Mouse (Mus musculus) liver, adult 2 months (tissue): ENCODE results near the gene Ndufa3.

ENCODE experiments used
- CTCF ChIP-seq: fragments of 200-500 bp; IDR thresholded peaks from 2 replicates; pipeline ENCODE4 v1.5.1; 2011; ENCODE audit warnings: low read depth, low read length, control low read depth
- POLR2A ChIP-seq: fragments of 200-500 bp; IDR thresholded peaks from 2 replicates; pipeline ENCODE4 v1.6.1; 2011; ENCODE audit warnings: low read length, control low read depth; ENCODE audit not compliant: insufficient read depth; ENCODE audit errors: extremely low read depth

DNA sequence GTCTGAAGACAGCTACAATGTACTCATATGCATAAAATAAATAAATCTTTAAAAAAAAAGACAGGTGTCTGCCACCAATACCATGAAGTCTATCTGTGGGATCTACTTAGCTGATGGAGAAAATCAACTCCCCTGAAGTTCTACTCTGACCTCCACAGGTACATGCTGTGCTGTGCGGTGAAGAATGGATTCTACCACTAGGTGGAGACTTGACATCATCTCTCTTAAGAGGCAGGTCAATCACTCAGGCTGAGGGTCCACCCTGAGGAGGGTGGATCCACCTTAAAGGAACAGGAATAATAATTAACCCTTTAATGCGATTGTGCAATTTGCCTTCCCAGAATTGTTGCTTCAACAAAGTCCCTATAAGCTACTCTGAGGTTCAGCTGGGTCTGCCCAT lies 10.4 kb upstream of the Ndufa3 start:
- TF ChIP-seq POLR2A (no peak), CTCF (peak; percentile 33; the same call in 1 of the 2 replicates)
